Mouse (Mus musculus) thymus, adult 2 months (tissue): ENCODE results near the gene Tas1r1. TPM values are rescaled to one million over a fixed set of nuclear protein-coding genes. Genes with fewer than 3 reads are reported as not detected.

Experiments
- DNase-seq: peaks from one replicate; pipeline ENCODE4 v3.0.0; 2021
- H3K27ac ChIP-seq: fragments of 200-500 bp; 2 replicates; pipeline ENCODE4 v1.5.1; 2012; ENCODE audit warnings: low read length, control low read depth; ENCODE audit not compliant: control insufficient read depth, insufficient read depth
- H3K27me3 ChIP-seq: fragments of 200-500 bp; 2 replicates; pipeline ENCODE4 v1.6.1; 2012; ENCODE audit warnings: mild to moderate bottlenecking, low read length, moderate library complexity, mixed read lengths; ENCODE audit not compliant: control insufficient read depth, insufficient read depth
- H3K36me3 ChIP-seq: fragments of 200-500 bp; 2 replicates; pipeline ENCODE4 v1.6.1; 2012; ENCODE audit warnings: mild to moderate bottlenecking, low read length, moderate library complexity; ENCODE audit not compliant: control insufficient read depth, insufficient read depth
- H3K4me1 ChIP-seq: fragments of 200-500 bp; replicated peaks from 2 replicates; pipeline ENCODE4 v1.6.1; 2012; ENCODE audit warnings: low read length; ENCODE audit not compliant: control insufficient read depth, insufficient read depth
- H3K4me3 ChIP-seq: fragments of 200-500 bp; 2 replicates; pipeline ENCODE4 v1.5.1; 2012; ENCODE audit warnings: mild to moderate bottlenecking, low read length, control low read depth, moderate library complexity; ENCODE audit not compliant: control insufficient read depth, insufficient read depth
- CTCF ChIP-seq: fragments of 200-500 bp; IDR thresholded peaks from 2 replicates; pipeline ENCODE4 v1.5.1; 2012; ENCODE audit warnings: mild to moderate bottlenecking, control low read depth, low read length, moderate library complexity, borderline replicate concordance; ENCODE audit not compliant: control insufficient read depth, poor library complexity, insufficient read depth; ENCODE audit errors: extremely low read depth
- POLR2A ChIP-seq: fragments of 200-500 bp; IDR thresholded peaks from 2 replicates; pipeline ENCODE4 v1.6.1; 2012; ENCODE audit warnings: mild to moderate bottlenecking, low read length, control low read depth, moderate library complexity; ENCODE audit not compliant: control insufficient read depth, poor library complexity, insufficient read depth; ENCODE audit errors: extremely low read depth
- WGBS: fragments of 180-500 bp; shearing (Covaris S2); methylation state at CpG from one replicate; pipeline ENCODE4 v1.1.7; 2018; 5-methylcytosine and 5-hydroxymethylcytosine counted together
- polyA plus RNA-seq: library from polyadenylated mRNA; depleted of rRNA; stranded (reverse); fragments of >200 nt; gene quantifications from 2 replicates; pipeline ENCODE4 v1.2.3, GENCODE M21; 2012; rRNA removed

Tas1r1 gene
- polyA plus RNA-seq, 1 experiment: 0.34 TPM

GRCm38 (mm10) chr4:151986650-151987049 lies 51.7 kb downstream of the Tas1r1 start:
- DNase-seq: no peak
- H3K27ac ChIP-seq: no peak overlapping the region
- no peak for TF ChIP-seq CTCF
- TF ChIP-seq POLR2A: no peak
- 87% methylated on average over 8 of the region's 8 CpGs for WGBS
- H3K4me1 ChIP-seq: peaks cover 29% of the 10 kb centered on the region
- H3K4me3 ChIP-seq: no peak overlapping the region
- no peaks in the 10 kb centered on the region for H3K27me3 ChIP-seq
- peaks cover 8% of the 10 kb centered on the region; the same call in 1 of the 2 replicates for H3K36me3 ChIP-seq

GRCm38 (mm10) chr4:151985886-151986285 lies 52.5 kb downstream of the Tas1r1 start:
- WGBS: 58% methylated on average over 10 of the region's 10 CpGs
- Histone ChIP-seq H3K4me3 (no peak overlapping the region), H3K4me1 (peaks cover 29% of the 10 kb centered on the region), H3K27ac (no peak overlapping the region), H3K36me3 (peaks cover under 1% of the 10 kb centered on the region; the same call in 1 of the 2 replicates), H3K27me3 (no peaks in the 10 kb centered on the region)
- no peak for DNase-seq
- TF ChIP-seq CTCF: no peak
- TF ChIP-seq POLR2A: no peak

GRCm38 (mm10) chr4:151983560-151983959 lies 54.8 kb downstream of the Tas1r1 start:
- 82% methylated on average over 9 of the region's 9 CpGs for WGBS
- Histone ChIP-seq H3K4me3 (no peak overlapping the region), H3K4me1 (peaks cover 24% of the 10 kb centered on the region), H3K27me3 (no peaks in the 10 kb centered on the region), H3K36me3 (no peaks in the 10 kb centered on the region), H3K27ac (no peak overlapping the region)
- no peak for TF ChIP-seq CTCF
- no peak for TF ChIP-seq POLR2A
- no peak for DNase-seq

- TF ChIP-seq CTCF (no peak), POLR2A (no peak)
- H3K4me1 ChIP-seq: peaks cover 21% of the 10 kb centered on the region
- no peak overlapping the region for H3K4me3 ChIP-seq
- no peak overlapping the region for H3K27ac ChIP-seq
- WGBS: 95% methylated on average over 17 of the region's 17 CpGs
- DNase-seq: no peak
- H3K36me3 ChIP-seq: no peaks in the 10 kb centered on the region
- H3K27me3 ChIP-seq: no peaks in the 10 kb centered on the region
Measured at GRCm38 (mm10) chr4:151983043-151983442, 55.3 kb downstream of the Tas1r1 start.

GRCm38 (mm10) chr4:151981363-151981762 lies 57.0 kb downstream of the Tas1r1 start:
- WGBS: 26% methylated on average over 5 of the region's 5 CpGs
- Histone ChIP-seq H3K4me3 (no peak overlapping the region), H3K4me1 (peaks cover 11% of the 10 kb centered on the region), H3K27me3 (no peaks in the 10 kb centered on the region), H3K27ac (no peak overlapping the region), H3K36me3 (no peaks in the 10 kb centered on the region)
- TF ChIP-seq CTCF: peak; percentile 98
- no peak for TF ChIP-seq POLR2A
- DNase-seq: peak; percentile 78

GRCm38 (mm10) chr4:151980699-151981098 lies 57.7 kb downstream of the Tas1r1 start:
- Histone ChIP-seq H3K4me1 (peaks cover 4% of the 10 kb centered on the region), H3K36me3 (no peaks in the 10 kb centered on the region), H3K27ac (no peak overlapping the region), H3K4me3 (no peak overlapping the region), H3K27me3 (no peaks in the 10 kb centered on the region)
- DNase-seq: no peak
- WGBS: 89% methylated on average over 8 of the region's 8 CpGs
- TF ChIP-seq POLR2A: no peak
- TF ChIP-seq CTCF: no peak

Other genes with a start within 250 kb of the Tas1r1 start
- gene Camta1, start 176.7 kb downstream of the Tas1r1 start, polyA plus RNA-seq: 23.6 and 27.1 TPM in 2 replicates
- 61.4 and 67.0 TPM in 2 replicates for gene Dnajc11, start 104.9 kb downstream of the Tas1r1 start, polyA plus RNA-seq
- 71.0 and 72.0 TPM in 2 replicates for gene Thap3, start 49.6 kb downstream of the Tas1r1 start, polyA plus RNA-seq
- gene Phf13, start 42.3 kb downstream of the Tas1r1 start, polyA plus RNA-seq: 9.6 and 11.4 TPM in 2 replicates
- 33.8 and 41.5 TPM in 2 replicates for gene Klhl21, start 29.8 kb downstream of the Tas1r1 start, polyA plus RNA-seq
- 27.4 and 31.2 TPM in 2 replicates for gene Zbtb48, start 10.9 kb downstream of the Tas1r1 start, polyA plus RNA-seq
- gene Nol9, start 753 bp upstream of the Tas1r1 start, polyA plus RNA-seq: 40.5 and 48.6 TPM in 2 replicates
- 21.5 and 22.0 TPM in 2 replicates for gene Plekhg5, start 33.9 kb upstream of the Tas1r1 start, polyA plus RNA-seq
- 19.9 and 20.6 TPM in 2 replicates for gene Tnfrsf25, start 77.4 kb upstream of the Tas1r1 start, polyA plus RNA-seq
- 5.7 and 6.5 TPM in 2 replicates for gene Espn, start 113.8 kb upstream of the Tas1r1 start, polyA plus RNA-seq
- gene Hes2, start 120.3 kb upstream of the Tas1r1 start, polyA plus RNA-seq: 0.07 and 0.20 TPM in 2 replicates
- 56.6 and 80.8 TPM in 2 replicates for gene Acot7, start 139.6 kb upstream of the Tas1r1 start, polyA plus RNA-seq
- 5.3 and 5.5 TPM in 2 replicates for gene Gpr153, start 235.7 kb upstream of the Tas1r1 start, polyA plus RNA-seq